Mouse (Mus musculus): ENCODE measurements at regions not wholly inside any gene's neighbourhood (a gene's known extent, or its start where the extent isn't known, plus 50 kb on each side); places are given as distances from the start of the nearest gene placed in this dataset.

DNA sequence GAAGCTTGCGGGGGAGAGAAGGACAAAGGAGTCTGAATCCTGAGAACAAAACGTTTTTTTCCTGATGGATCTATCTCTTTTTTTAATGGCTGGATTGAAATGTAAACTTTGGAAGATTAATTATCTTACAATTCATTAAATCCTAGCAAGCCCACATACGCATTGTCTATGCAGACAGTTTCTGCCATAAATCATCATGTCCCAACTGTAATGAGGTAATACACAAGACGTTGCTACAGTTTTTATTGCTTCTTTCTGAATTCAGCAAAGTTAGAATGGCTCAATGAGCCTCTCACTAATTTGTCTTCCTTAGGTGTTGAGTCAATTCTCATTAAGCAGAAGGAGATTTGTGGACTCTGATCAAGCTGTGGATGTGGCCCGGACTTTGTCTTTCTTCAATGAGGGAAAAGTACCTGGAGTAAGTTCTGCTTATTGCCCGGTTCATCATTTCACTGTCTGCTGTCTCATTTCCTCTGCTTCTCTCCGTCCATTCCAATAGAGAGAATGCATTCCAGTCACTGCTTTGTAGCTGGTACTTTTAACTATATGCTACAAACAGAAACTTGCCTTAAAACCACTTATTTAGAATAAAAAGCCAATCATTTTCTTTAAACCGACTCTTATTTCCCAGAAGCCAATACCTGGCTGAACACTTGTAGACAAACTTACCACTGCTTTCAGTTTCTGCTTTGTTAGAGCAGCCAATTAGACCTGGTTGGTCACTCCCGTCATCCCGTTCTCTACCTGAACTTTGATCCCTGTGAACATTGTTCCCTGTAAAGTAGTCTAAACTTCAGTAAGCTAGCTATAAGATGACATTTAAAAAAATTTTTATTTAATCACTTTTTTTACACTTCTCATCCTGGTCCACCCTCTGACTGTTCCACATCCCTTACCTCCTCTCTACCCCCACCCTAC is 288.7 kb upstream of the C030005K15Rik start:
- TF ChIP-seq CTCF (IDR thresholded peaks at IDR 0.05; ENCODE audit: low read depth) (no peak), EP300 (IDR thresholded peaks at IDR 0.05; ENCODE audit: low read depth) (no peak)

Data from liver, postnatal 0 days (tissue).